Mouse (Mus musculus): ENCODE results near the gene Tcte1.
A peak's percentile ranks its signal among the peaks of the same experiment; 100 is the strongest.

Gene Tcte1

GRCm38 (mm10) chr17:45566360-45567161, 43.3 kb downstream of the Tcte1 start:
- DNase-seq, result no peak

- no peak for DNase-seq
Observed at GRCm38 (mm10) chr17:45567162-45567601, 43.9 kb downstream of the Tcte1 start.

- DNase-seq, result no peak
Observed at GRCm38 (mm10) chr17:45568990-45569389, 45.8 kb downstream of the Tcte1 start.

GRCm38 (mm10) chr17:45569999-45570398, 46.8 kb downstream of the Tcte1 start:
- DNase-seq, result no peak

- peak; percentile 70 for DNase-seq
Observed at GRCm38 (mm10) chr17:45572103-45573086, 49.2 kb downstream of the Tcte1 start.

- peak; percentile 99 for DNase-seq
Observed at GRCm38 (mm10) chr17:45573087-45573779, 50.0 kb downstream of the Tcte1 start, which contains the start of gene Hsp90ab1. Gene Hsp90ab1 (minus strand): TSS chr17:45573271.

GRCm38 (mm10) chr17:45573780-45574123, 50.5 kb downstream of the Tcte1 start:
- DNase-seq, result peak; percentile 95

GRCm38 (mm10) chr17:45574129-45574761, 51.0 kb downstream of the Tcte1 start:
- DNase-seq, result peak; percentile 84

GRCm38 (mm10) chr17:45575123-45575897, 52.1 kb downstream of the Tcte1 start:
- DNase-seq, result no peak

GRCm38 (mm10) chr17:45578242-45578641, 55.0 kb downstream of the Tcte1 start:
- DNase-seq, result no peak

GRCm38 (mm10) chr17:45578843-45579242, 55.6 kb downstream of the Tcte1 start:
- no peak for DNase-seq

- no peak for DNase-seq
Observed at GRCm38 (mm10) chr17:45579554-45579953, 56.3 kb downstream of the Tcte1 start.

GRCm38 (mm10) chr17:45580958-45581477, 57.8 kb downstream of the Tcte1 start:
- no peak for DNase-seq

- peak; percentile 73 for DNase-seq
Observed at GRCm38 (mm10) chr17:45581567-45581983, 58.3 kb downstream of the Tcte1 start.

GRCm38 (mm10) chr17:45582188-45582587, 59.0 kb downstream of the Tcte1 start:
- no peak for DNase-seq

- no peak for DNase-seq
Observed at GRCm38 (mm10) chr17:45582715-45583355, 59.6 kb downstream of the Tcte1 start.

- peak; percentile 68 for DNase-seq
Observed at GRCm38 (mm10) chr17:45584096-45584896, 61.1 kb downstream of the Tcte1 start.

GRCm38 (mm10) chr17:45584939-45585678, 61.9 kb downstream of the Tcte1 start:
- DNase-seq, result peak; percentile 79
